Mouse (Mus musculus): ENCODE measurements around the gene Egln2. TPM values are rescaled to one million over a fixed set of nuclear protein-coding genes. Genes with fewer than 3 reads are reported as not detected.

Gene Egln2
- polyA plus RNA-seq (2015; fragmentation: Nextera tagmentation; extraction: Ambion mirVana): 92.7 and 102 TPM in 2 replicates

DNA sequence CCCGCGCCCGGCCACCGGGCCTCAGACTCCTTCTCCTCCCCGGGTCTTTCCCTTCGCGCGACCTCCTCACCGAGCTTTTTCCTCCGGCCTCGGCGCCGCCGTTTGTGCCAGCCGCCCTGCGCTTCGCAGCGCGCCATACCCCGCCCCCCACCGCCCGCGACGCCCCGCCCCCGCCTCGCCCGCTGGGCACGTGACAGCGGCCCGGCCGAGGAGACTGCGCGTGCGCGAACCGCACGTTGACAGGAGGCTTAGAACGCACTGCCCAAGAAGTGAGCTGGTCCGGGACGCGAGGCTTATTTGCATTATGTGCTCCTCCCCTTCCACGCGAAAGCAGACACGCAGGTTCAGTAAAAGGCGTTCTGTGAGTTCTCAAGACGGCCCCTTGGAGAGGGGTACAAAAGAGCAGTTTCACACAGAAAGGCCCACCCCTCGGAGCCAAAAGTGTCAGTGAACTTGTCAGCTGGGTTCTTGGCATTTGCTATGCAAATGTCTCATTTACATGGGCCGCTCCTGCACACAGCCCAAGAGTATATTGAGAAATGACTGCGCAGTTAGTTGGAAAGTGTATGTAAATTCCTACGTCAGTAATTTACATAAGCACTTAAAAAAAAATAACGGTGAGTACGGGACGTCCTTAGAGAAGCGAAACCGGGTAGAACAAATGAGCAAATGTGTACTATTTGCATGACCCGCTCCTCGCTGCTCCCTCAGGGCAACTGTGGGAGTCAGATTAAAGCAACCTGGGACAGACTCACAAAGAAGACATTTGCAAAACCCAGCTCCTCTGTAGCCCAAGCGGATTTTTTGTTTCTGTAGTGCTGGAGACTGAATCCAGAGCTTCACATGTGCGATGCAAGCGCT lies at the start of gene Egln2:
Gene Egln2, minus strand, starts transcription at position 189 of the 861 bp plus-strand sequence.
- WGBS: 1% methylated on average over 61 of the region's 61 CpGs
- peak; percentile 81 for ATAC-seq
- peak within 1 kb of the TSS; percentile 81 for H3K4me3 ChIP-seq (ENCODE audit: low read length)
- H3K36me3 ChIP-seq (ENCODE audit: control insufficient read depth, insufficient read depth, low read length): peaks cover 4% of the 10 kb centered on the region; the same call in 1 of the 2 replicates
- peak within 1 kb of the TSS; percentile 98 for H3K27ac ChIP-seq (ENCODE audit: low read depth, low read length)
- H3K4me1 ChIP-seq (ENCODE audit: control insufficient read depth, insufficient read depth, low read depth, low read length): peaks cover 46% of the 10 kb centered on the region
- no peaks in the 10 kb centered on the region for H3K9me3 ChIP-seq (ENCODE audit: control insufficient read depth, low read length)
- H3K4me2 ChIP-seq (ENCODE audit: low read length): peak within 1 kb of the TSS; percentile 85
- H3K9ac ChIP-seq (ENCODE audit: low read depth, low read length): peak within 1 kb of the TSS; percentile 91
- no peaks in the 10 kb centered on the region for H3K27me3 ChIP-seq (replicated peaks; ENCODE audit: control insufficient read depth, insufficient read depth, low read length)

DNA sequence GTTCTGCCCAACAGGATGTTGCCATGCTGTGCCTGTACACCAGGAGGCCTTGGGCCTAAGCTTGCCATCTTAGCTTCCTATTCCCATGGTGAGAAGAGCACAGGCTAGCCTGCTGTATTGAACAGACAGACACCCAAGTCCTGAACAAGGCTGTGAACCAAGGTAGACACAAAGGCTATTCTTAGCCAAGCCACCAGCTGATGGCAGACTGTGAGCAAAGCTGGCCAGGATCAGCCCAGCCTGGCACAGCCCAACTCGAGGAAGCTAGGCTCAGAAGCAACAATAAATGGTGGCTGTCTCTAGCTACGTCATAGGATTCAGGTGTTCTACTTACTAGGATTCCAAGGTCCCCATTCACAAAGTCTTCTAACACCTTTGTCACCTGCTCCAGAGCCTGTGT lies 46.0 kb upstream of the Egln2 start:
- no peaks in the 10 kb centered on the region for H3K9me3 ChIP-seq (ENCODE audit: control insufficient read depth, low read length)
- H3K4me3 ChIP-seq (ENCODE audit: low read length): no peak overlapping the region
- no peak overlapping the region for H3K9ac ChIP-seq (ENCODE audit: low read depth, low read length)
- H3K27ac ChIP-seq (ENCODE audit: low read depth, low read length): no peak overlapping the region
- WGBS: 90% methylated on average over 2 of the region's 2 CpGs
- H3K36me3 ChIP-seq (ENCODE audit: control insufficient read depth, insufficient read depth, low read length): peaks cover 50% of the 10 kb centered on the region
- no peak for ATAC-seq
- no peaks in the 10 kb centered on the region for H3K27me3 ChIP-seq (replicated peaks; ENCODE audit: control insufficient read depth, insufficient read depth, low read length)
- no peaks in the 10 kb centered on the region for H3K4me1 ChIP-seq (ENCODE audit: control insufficient read depth, insufficient read depth, low read depth, low read length)
- no peak overlapping the region for H3K4me2 ChIP-seq (ENCODE audit: low read length)

DNA sequence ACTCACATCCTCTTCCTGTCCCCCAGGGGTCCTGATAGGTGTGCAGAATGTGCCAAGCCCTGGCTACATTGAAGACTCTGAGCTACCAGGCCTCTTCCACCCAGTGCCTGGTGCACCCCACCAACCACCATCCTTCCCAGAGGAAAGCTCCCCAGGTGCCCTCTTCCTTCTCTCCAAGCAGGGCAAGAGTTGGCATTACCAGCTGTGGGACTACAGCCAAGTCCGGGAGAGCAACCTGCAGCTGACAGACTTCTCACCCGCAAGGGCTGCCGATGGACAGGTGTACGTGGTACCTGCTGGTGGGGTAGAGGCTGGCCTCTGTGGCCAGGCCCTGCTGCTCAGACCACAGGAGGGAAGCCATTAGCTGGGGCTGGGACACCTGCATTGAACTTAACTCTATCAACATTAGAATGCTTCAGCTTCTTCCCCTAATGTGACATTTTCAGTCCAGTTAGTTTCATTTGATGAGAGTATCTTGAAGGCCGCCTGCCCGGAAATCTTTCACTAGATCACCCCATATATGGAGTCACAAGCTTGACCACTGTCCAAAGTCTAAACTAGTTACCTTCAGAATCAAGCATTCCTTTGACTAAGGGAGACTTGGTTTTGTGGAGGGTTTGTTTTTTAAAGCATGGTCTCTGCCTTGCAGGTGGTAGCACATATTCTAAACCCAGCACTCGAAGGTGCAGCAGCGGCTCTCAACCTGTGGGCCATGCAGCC lies 37.3 kb upstream of the Egln2 start:
- no peak for ATAC-seq
- Histone ChIP-seq H3K36me3 (ENCODE audit: control insufficient read depth, insufficient read depth, low read length) (peaks cover 25% of the 10 kb centered on the region), H3K4me1 (ENCODE audit: control insufficient read depth, insufficient read depth, low read depth, low read length) (no peaks in the 10 kb centered on the region), H3K4me3 (ENCODE audit: low read length) (no peak overlapping the region), H3K9ac (ENCODE audit: low read depth, low read length) (no peak overlapping the region), H3K9me3 (ENCODE audit: control insufficient read depth, low read length) (no peaks in the 10 kb centered on the region), H3K27me3 (replicated peaks; ENCODE audit: control insufficient read depth, insufficient read depth, low read length) (no peaks in the 10 kb centered on the region), H3K27ac (ENCODE audit: low read depth, low read length) (no peak overlapping the region), H3K4me2 (ENCODE audit: low read length) (no peak overlapping the region)
- WGBS: 96% methylated on average over 8 of the region's 8 CpGs

DNA sequence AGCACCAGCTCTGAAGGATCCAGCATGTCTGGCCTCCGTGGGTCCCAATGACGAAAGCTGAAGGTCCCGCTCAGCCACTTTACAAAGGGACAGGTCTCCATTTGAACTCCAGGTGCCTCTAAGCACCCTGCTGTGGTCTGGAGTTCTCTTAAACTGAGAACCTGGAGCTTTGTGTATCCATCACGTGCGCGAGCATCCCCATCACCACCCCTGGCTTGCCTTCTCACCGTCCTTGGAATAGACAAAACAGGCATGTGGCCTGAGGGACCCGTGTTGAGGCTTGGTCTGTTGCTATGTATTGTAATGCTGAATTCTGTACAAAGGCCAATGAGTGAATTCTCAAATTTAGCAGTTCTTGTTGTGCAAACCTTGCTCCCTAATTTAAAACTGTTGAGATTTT lies 32.2 kb upstream of the Egln2 start:
- H3K27ac ChIP-seq (ENCODE audit: low read depth, low read length): no peak overlapping the region
- H3K4me1 ChIP-seq (ENCODE audit: control insufficient read depth, insufficient read depth, low read depth, low read length): peaks cover 14% of the 10 kb centered on the region
- H3K9me3 ChIP-seq (ENCODE audit: control insufficient read depth, low read length): no peaks in the 10 kb centered on the region
- peaks cover 7% of the 10 kb centered on the region; the same call in 1 of the 2 replicates for H3K36me3 ChIP-seq (ENCODE audit: control insufficient read depth, insufficient read depth, low read length)
- no peak for ATAC-seq
- H3K9ac ChIP-seq (ENCODE audit: low read depth, low read length): no peak overlapping the region
- H3K4me2 ChIP-seq (ENCODE audit: low read length): no peak overlapping the region
- H3K4me3 ChIP-seq (ENCODE audit: low read length): no peak overlapping the region
- WGBS: 94% methylated on average over 8 of the region's 8 CpGs
- no peaks in the 10 kb centered on the region for H3K27me3 ChIP-seq (replicated peaks; ENCODE audit: control insufficient read depth, insufficient read depth, low read length)

DNA sequence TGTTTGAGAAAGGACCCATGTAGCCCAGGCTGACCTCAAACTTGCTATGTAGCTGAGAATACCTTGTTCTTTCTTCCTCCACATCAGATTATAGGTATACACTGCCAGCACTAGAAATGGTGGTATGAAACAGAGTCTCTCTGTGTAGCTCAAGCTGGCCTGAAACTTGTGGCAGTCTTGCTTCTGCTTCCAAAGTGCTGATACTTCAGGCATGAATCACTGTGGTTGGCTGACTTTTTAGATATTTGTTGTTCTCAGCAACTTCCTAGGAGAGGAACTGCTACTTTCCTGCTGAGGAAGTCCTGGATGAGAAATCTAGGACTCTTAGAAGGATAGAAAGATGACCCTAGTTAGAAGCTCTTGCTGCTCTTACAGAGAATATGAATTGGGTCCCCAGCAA lies 31.8 kb upstream of the Egln2 start:
- Histone ChIP-seq H3K9me3 (ENCODE audit: control insufficient read depth, low read length) (no peaks in the 10 kb centered on the region), H3K4me1 (ENCODE audit: control insufficient read depth, insufficient read depth, low read depth, low read length) (peaks cover 18% of the 10 kb centered on the region), H3K27ac (ENCODE audit: low read depth, low read length) (no peak overlapping the region), H3K36me3 (ENCODE audit: control insufficient read depth, insufficient read depth, low read length) (peaks cover 7% of the 10 kb centered on the region; the same call in 1 of the 2 replicates), H3K4me3 (ENCODE audit: low read length) (no peak overlapping the region), H3K9ac (ENCODE audit: low read depth, low read length) (no peak overlapping the region), H3K27me3 (replicated peaks; ENCODE audit: control insufficient read depth, insufficient read depth, low read length) (no peaks in the 10 kb centered on the region), H3K4me2 (ENCODE audit: low read length) (no peak overlapping the region)
- ATAC-seq: no peak

DNA sequence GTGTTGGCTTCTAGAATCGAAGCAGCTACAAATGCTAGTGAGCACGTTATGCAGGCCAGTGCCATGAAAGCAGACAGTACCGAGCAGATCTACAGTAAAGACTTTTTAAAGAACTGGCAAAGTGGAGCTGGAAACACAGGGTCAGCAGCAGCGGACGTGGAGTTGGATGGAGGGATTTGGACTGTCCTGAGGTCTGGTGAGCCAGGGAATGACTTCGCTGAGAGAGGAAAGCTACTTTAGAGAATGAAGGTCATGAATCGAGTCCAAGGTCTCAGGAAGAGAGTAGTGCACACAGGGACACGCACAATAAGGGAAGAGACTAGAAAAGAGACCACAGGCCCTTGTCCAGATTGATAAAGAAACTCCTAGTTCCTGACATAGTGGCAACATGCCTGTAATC lies 31.0 kb upstream of the Egln2 start:
- Histone ChIP-seq H3K4me3 (ENCODE audit: low read length) (no peak overlapping the region), H3K9ac (ENCODE audit: low read depth, low read length) (no peak overlapping the region), H3K4me2 (ENCODE audit: low read length) (no peak overlapping the region), H3K27ac (ENCODE audit: low read depth, low read length) (no peak overlapping the region), H3K27me3 (replicated peaks; ENCODE audit: control insufficient read depth, insufficient read depth, low read length) (no peaks in the 10 kb centered on the region), H3K9me3 (ENCODE audit: control insufficient read depth, low read length) (no peaks in the 10 kb centered on the region), H3K36me3 (ENCODE audit: control insufficient read depth, insufficient read depth, low read length) (peaks cover 7% of the 10 kb centered on the region; the same call in 1 of the 2 replicates), H3K4me1 (ENCODE audit: control insufficient read depth, insufficient read depth, low read depth, low read length) (peaks cover 20% of the 10 kb centered on the region)
- ATAC-seq: no peak
- WGBS: 94% methylated on average over 8 of the region's 8 CpGs

DNA sequence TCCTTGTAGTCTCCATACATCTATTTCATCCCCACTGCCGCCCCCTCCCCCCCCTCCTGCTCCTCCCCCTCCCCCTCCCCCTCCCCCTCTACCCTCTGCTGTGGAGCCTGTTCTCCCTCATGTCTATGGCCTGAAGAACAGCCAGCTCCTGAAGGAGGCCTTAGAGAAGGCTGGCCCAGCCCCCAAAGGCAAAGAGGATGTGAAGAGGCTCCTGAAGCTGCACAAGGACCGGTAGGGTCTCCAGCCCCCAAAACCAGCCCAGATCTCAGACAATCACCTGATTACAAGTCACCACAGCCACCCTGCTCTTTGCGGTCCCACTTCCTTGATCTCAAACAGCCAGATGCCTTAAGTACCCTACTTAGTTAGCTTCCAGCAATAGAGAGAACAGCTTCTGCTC lies 30.5 kb upstream of the Egln2 start:
- no peak for ATAC-seq
- no peak overlapping the region for H3K9ac ChIP-seq (ENCODE audit: low read depth, low read length)

DNA sequence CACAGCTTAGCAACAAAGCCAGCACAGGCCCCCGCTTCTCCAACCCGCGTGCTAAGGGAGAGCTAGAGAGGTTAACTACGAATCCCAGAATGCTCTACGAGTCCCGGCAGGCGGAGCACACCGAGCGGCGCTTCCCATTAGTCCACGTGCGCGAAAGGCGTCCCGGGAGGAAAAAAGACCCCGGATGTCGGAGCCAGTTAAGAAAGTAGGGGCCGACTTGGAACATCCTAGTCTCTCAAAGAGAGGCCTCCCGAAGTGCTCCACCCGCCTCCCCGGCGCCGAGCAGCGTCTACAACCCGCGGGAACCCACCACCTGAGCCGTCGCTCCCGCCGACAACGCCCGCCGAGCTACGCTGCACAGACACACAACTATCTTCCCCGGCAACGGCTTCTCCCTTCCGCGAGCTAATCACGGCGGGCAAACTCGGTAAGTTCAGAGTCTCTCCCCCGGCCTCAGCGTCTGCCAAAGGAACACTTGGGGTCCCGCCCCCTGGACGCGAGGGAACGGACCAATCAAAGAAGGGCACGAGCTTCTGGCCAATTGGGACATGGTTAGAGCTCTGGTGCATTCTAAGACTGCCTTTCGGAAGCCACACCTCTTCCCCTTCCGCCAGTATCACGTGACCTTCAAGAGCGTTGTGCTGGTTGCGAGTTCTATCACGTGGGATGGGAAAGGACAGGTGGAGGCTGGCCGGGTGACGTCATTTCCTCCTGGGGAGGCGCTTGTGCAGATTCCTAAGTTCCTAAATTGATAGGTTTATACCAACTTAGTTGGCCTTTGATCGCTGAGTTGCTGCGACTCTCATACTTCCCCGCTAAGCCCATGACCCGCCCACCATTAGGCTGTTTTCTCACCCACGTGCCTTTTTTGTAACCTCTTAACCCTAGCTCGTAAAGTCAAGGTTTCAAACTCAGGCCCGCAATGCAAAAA lies 29.3 kb upstream of the Egln2 start, which contains the start of the genes BC024978 and Snrpa:
Gene BC024978, plus strand, starts transcription at position 101 of the 931 bp plus-strand sequence.
Gene Snrpa, minus strand, starts transcription at position 591 of the 931 bp plus-strand sequence.
- Histone ChIP-seq H3K27me3 (replicated peaks; ENCODE audit: control insufficient read depth, insufficient read depth, low read length) (no peaks in the 10 kb centered on the region), H3K9me3 (ENCODE audit: control insufficient read depth, low read length) (no peaks in the 10 kb centered on the region), H3K4me1 (ENCODE audit: control insufficient read depth, insufficient read depth, low read depth, low read length) (peaks cover 20% of the 10 kb centered on the region), H3K4me3 (ENCODE audit: low read length) (peak within 1 kb of the TSS; percentile 83), H3K9ac (ENCODE audit: low read depth, low read length) (peak within 1 kb of the TSS; percentile 88), H3K4me2 (ENCODE audit: low read length) (peak within 1 kb of the TSS; percentile 94), H3K36me3 (ENCODE audit: control insufficient read depth, insufficient read depth, low read length) (peaks cover 21% of the 10 kb centered on the region), H3K27ac (ENCODE audit: low read depth, low read length) (peak within 1 kb of the TSS; percentile 98)
- under 1% methylated on average over 64 of the region's 64 CpGs for WGBS
- ATAC-seq: peak; percentile 98

More for the DNA sequence above, 30.5 kb upstream of the Egln2 start:
- no peaks in the 10 kb centered on the region for H3K27me3 ChIP-seq (replicated peaks; ENCODE audit: control insufficient read depth, insufficient read depth, low read length)
- WGBS: 95% methylated on average over 3 of the region's 3 CpGs
- H3K9me3 ChIP-seq (ENCODE audit: control insufficient read depth, low read length): no peaks in the 10 kb centered on the region
- peaks cover 20% of the 10 kb centered on the region for H3K4me1 ChIP-seq (ENCODE audit: control insufficient read depth, insufficient read depth, low read depth, low read length)
- H3K36me3 ChIP-seq (ENCODE audit: control insufficient read depth, insufficient read depth, low read length): peaks cover 9% of the 10 kb centered on the region
- no peak overlapping the region for H3K4me2 ChIP-seq (ENCODE audit: low read length)
- H3K27ac ChIP-seq (ENCODE audit: low read depth, low read length): no peak overlapping the region
- no peak overlapping the region for H3K4me3 ChIP-seq (ENCODE audit: low read length)

Measured in hindbrain, embryonic 16.5 days (tissue).